Mouse (Mus musculus) embryonic fibroblast, embryonic 13.5 days (primary cell): Measurements from ENCODE around the gene Ccnyl1. TPM values are rescaled to one million over a fixed set of nuclear protein-coding genes. Genes with fewer than 3 reads are reported as not detected.

ENCODE experiments used
- H3K27ac ChIP-seq: 2 replicates; pipeline ENCODE4 v1.5.1; 2012; ENCODE audit warnings: low read length, control low read depth, inconsistent platforms; ENCODE audit not compliant: insufficient read depth
- H3K4me1 ChIP-seq: 2 replicates; pipeline ENCODE4 v1.6.1; 2011; ENCODE audit warnings: low read length; ENCODE audit not compliant: control insufficient read depth, insufficient read depth
- H3K4me3 ChIP-seq: 2 replicates; pipeline ENCODE4 v1.5.1; 2011; ENCODE audit warnings: mild to moderate bottlenecking, control low read depth, low read length; ENCODE audit not compliant: insufficient read depth
- CTCF ChIP-seq: IDR thresholded peaks from 2 replicates; pipeline ENCODE4 v1.5.1; 2011; ENCODE audit warnings: mild to moderate bottlenecking, control low read depth, low read length, moderate library complexity, borderline replicate concordance; ENCODE audit not compliant: insufficient read depth
- POLR2A ChIP-seq: IDR thresholded peaks from 2 replicates; pipeline ENCODE4 v1.6.1; 2011; ENCODE audit warnings: low read depth, mild to moderate bottlenecking, control low read depth, low read length, moderate library complexity
- polyA plus RNA-seq: library from polyadenylated mRNA; stranded (reverse); fragments of >200 nt; gene quantifications from 2 replicates; pipeline ENCODE4 v1.2.4, GENCODE M21; 2011; ENCODE audit warnings: low read depth; ENCODE audit not compliant: missing spikeins, insufficient read length

Ccnyl1 gene
- polyA plus RNA-seq, 1 experiment: 67.5 TPM

- H3K27ac ChIP-seq: peak overlapping the region; percentile 15; the same call in 1 of the 2 replicates
- no peak for TF ChIP-seq CTCF
- peak; percentile 6; the same call in 1 of the 2 replicates for TF ChIP-seq POLR2A
- H3K4me1 ChIP-seq: peaks cover 2% of the 10 kb centered on the region
- peak overlapping the region; percentile 95 for H3K4me3 ChIP-seq
These were observed 1.3 kb downstream of the Ccnyl1 start for GRCm38 (mm10) chr1:64691581-64691980.

- Histone ChIP-seq H3K4me3 (no peak overlapping the region), H3K4me1 (peaks cover 5% of the 10 kb centered on the region), H3K27ac (no peak overlapping the region)
- TF ChIP-seq POLR2A (no peak), CTCF (no peak)
These were observed 4.9 kb downstream of the Ccnyl1 start for GRCm38 (mm10) chr1:64695156-64695555.

- TF ChIP-seq POLR2A: no peak
- TF ChIP-seq CTCF: no peak
- H3K4me3 ChIP-seq: no peak overlapping the region
- peaks cover 3% of the 10 kb centered on the region; the same call in 1 of the 2 replicates for H3K4me1 ChIP-seq
- H3K27ac ChIP-seq: no peak overlapping the region
These were observed 11.5 kb downstream of the Ccnyl1 start for GRCm38 (mm10) chr1:64701780-64702179.

GRCm38 (mm10) chr1:64705230-64705629, 15.0 kb downstream of the Ccnyl1 start:
- no peak overlapping the region for H3K4me3 ChIP-seq
- no peak for TF ChIP-seq POLR2A
- TF ChIP-seq CTCF: no peak
- H3K27ac ChIP-seq: no peak overlapping the region
- no peaks in the 10 kb centered on the region for H3K4me1 ChIP-seq

GRCm38 (mm10) chr1:64706610-64707009, 16.4 kb downstream of the Ccnyl1 start:
- Histone ChIP-seq H3K27ac (no peak overlapping the region), H3K4me3 (no peak overlapping the region), H3K4me1 (no peaks in the 10 kb centered on the region)
- no peak for TF ChIP-seq POLR2A
- TF ChIP-seq CTCF: no peak

GRCm38 (mm10) chr1:64709891-64710290, 19.6 kb downstream of the Ccnyl1 start:
- Histone ChIP-seq H3K4me3 (no peak overlapping the region), H3K27ac (no peak overlapping the region), H3K4me1 (peaks cover 2% of the 10 kb centered on the region)
- TF ChIP-seq CTCF: no peak
- TF ChIP-seq POLR2A: no peak

- Histone ChIP-seq H3K4me3 (no peak overlapping the region), H3K27ac (no peak overlapping the region), H3K4me1 (peaks cover 14% of the 10 kb centered on the region)
- TF ChIP-seq CTCF: no peak
- no peak for TF ChIP-seq POLR2A
These were observed 21.9 kb downstream of the Ccnyl1 start for GRCm38 (mm10) chr1:64712006-64712760.

GRCm38 (mm10) chr1:64715458-64715857, 25.2 kb downstream of the Ccnyl1 start:
- no peak for TF ChIP-seq CTCF
- no peak for TF ChIP-seq POLR2A
- H3K27ac ChIP-seq: peak overlapping the region; percentile 47; the same call in 1 of the 2 replicates
- peaks cover 20% of the 10 kb centered on the region for H3K4me1 ChIP-seq
- H3K4me3 ChIP-seq: no peak overlapping the region

- TF ChIP-seq CTCF: no peak
- no peak for TF ChIP-seq POLR2A
- peak overlapping the region; percentile 47 for H3K27ac ChIP-seq
- H3K4me3 ChIP-seq: no peak overlapping the region
- H3K4me1 ChIP-seq: peaks cover 20% of the 10 kb centered on the region
These were observed 26.5 kb downstream of the Ccnyl1 start for GRCm38 (mm10) chr1:64716589-64717304.

- Histone ChIP-seq H3K4me3 (no peak overlapping the region), H3K27ac (peak overlapping the region; percentile 51), H3K4me1 (peaks cover 20% of the 10 kb centered on the region)
- TF ChIP-seq CTCF: peak; percentile 59; the same call in 1 of the 2 replicates
- no peak for TF ChIP-seq POLR2A
These were observed 27.2 kb downstream of the Ccnyl1 start for GRCm38 (mm10) chr1:64717504-64717903.
